ENCODE assay signal across 23 mouse cellular contexts in genomic region chr13:20461616-20462015, GRCm38 (mm10).
DNase-seq lines count a peak whose midpoint lies in the region; ATAC-seq and TF ChIP-seq lines count a peak whose summit lies in the region.
"Had no signal": no experiment of that assay in that cellular context is flagged by ENCODE, and none has a peak within 500 bp of the region (broad histone marks: within the 10 kb centered on the region; RNA-seq: fewer than 3 reads in every experiment).

No protein-coding gene starts in this region.

- TF ChIP-seq CTCF in midbrain, postnatal 0 days (IDR thresholded peaks at IDR 0.05), result no peak

- H3K4me3 ChIP-seq in midbrain, postnatal 0 days (ENCODE audit: low read depth, low read length), result no peak overlapping the region
- H3K4me3 ChIP-seq in midbrain, embryonic 16.5 days (ENCODE audit: low read depth, low read length), result no peak overlapping the region
- no peak overlapping the region for H3K4me3 ChIP-seq in intestine, embryonic 15.5 days (replicated peaks)
- H3K4me3 ChIP-seq: embryonic facial prominence, embryonic 13.5 days; forebrain, embryonic 10.5 days; heart, embryonic 13.5 days; left cerebral cortex, adult 2 months; limb, embryonic 12.5 days; lung, embryonic 15.5 days had no signal

- no peaks in the 10 kb centered on the region for H3K4me1 ChIP-seq in midbrain, postnatal 0 days (ENCODE audit: insufficient read depth, low read length)
- no peaks in the 10 kb centered on the region for H3K4me1 ChIP-seq in midbrain, embryonic 16.5 days (ENCODE audit: control insufficient read depth, insufficient read depth, low read length)
- no peaks in the 10 kb centered on the region for H3K4me1 ChIP-seq in intestine, embryonic 15.5 days (replicated peaks)
- H3K4me1 ChIP-seq: embryonic facial prominence, embryonic 13.5 days; limb, embryonic 12.5 days; lung, embryonic 15.5 days had no signal

- no peaks in the 10 kb centered on the region for H3K27me3 ChIP-seq in midbrain, postnatal 0 days (ENCODE audit: insufficient read depth, low read length)
- no peaks in the 10 kb centered on the region for H3K27me3 ChIP-seq in midbrain, embryonic 16.5 days (ENCODE audit: control insufficient read depth, insufficient read depth, low read depth, low read length)
- no peaks in the 10 kb centered on the region for H3K27me3 ChIP-seq in intestine, embryonic 15.5 days (replicated peaks)
- H3K27me3 ChIP-seq: embryonic facial prominence, embryonic 13.5 days; heart, embryonic 13.5 days; limb, embryonic 12.5 days; lung, embryonic 15.5 days had no signal

- WGBS in midbrain, postnatal 0 days, result 91% methylated on average over 3 of the region's 3 CpGs
- WGBS in midbrain, embryonic 16.5 days, result 100% methylated on average over 3 of the region's 3 CpGs
- 84% methylated on average over 3 of the region's 3 CpGs for WGBS in intestine, embryonic 15.5 days

- no peak overlapping the region for H3K9ac ChIP-seq in midbrain, postnatal 0 days (replicated peaks; ENCODE audit: low read length, poor library complexity, severe bottlenecking)
- H3K9ac ChIP-seq in midbrain, embryonic 16.5 days (ENCODE audit: low read depth, low read length), result no peak overlapping the region
- H3K9ac ChIP-seq in intestine, embryonic 15.5 days, result no peak overlapping the region
- H3K9ac ChIP-seq: embryonic facial prominence, embryonic 13.5 days; forebrain, postnatal 0 days; heart, embryonic 13.5 days; limb, embryonic 12.5 days; lung, embryonic 15.5 days had no signal

- DNase-seq in midbrain, postnatal 0 days (ENCODE audit: low spot score), result peak; percentile 59
- DNase-seq in cerebellum, adult 18-20 months, result peak; percentile 74 to 78
- DNase-seq in cerebellum, postnatal 10 days, result peak; percentile 86
- no peak for DNase-seq in thymus, postnatal 10 days (ENCODE audit: low spot score in 2 of 2)
- DNase-seq in lung, postnatal 14 days, result no peak
- DNase-seq: forebrain, postnatal 0 days; gastrocnemius, postnatal 10 days; heart, postnatal 10 days; kidney, postnatal 14 days; lung, postnatal 36 days; right cerebral cortex, postnatal 14 days had no signal

- H3K36me3 ChIP-seq in midbrain, postnatal 0 days (ENCODE audit: insufficient read depth, low read length), result no peaks in the 10 kb centered on the region
- H3K36me3 ChIP-seq in midbrain, embryonic 16.5 days (ENCODE audit: control insufficient read depth, insufficient read depth, low read length), result no peaks in the 10 kb centered on the region
- H3K36me3 ChIP-seq in intestine, embryonic 15.5 days, result no peaks in the 10 kb centered on the region
- H3K36me3 ChIP-seq: embryonic facial prominence, embryonic 13.5 days; forebrain, embryonic 10.5 days; heart, embryonic 13.5 days; limb, embryonic 12.5 days; lung, embryonic 15.5 days had no signal

- ATAC-seq in midbrain, postnatal 0 days (ENCODE audit: low FRiP score), result no peak
- no peak for ATAC-seq in midbrain, embryonic 16.5 days
- ATAC-seq in intestine, embryonic 15.5 days, result no peak
- ATAC-seq: CD4-positive, CD25-positive, alpha-beta regulatory T cell, adult 4 months; forebrain, postnatal 0 days; intestine, postnatal 0 days had no signal

- no peaks in the 10 kb centered on the region for H3K9me3 ChIP-seq in midbrain, postnatal 0 days (ENCODE audit: low read length)
- H3K9me3 ChIP-seq in midbrain, embryonic 16.5 days (replicated peaks; ENCODE audit: control insufficient read depth, low read length, poor library complexity, severe bottlenecking), result no peaks in the 10 kb centered on the region
- no peaks in the 10 kb centered on the region for H3K9me3 ChIP-seq in intestine, embryonic 15.5 days
- H3K9me3 ChIP-seq: embryonic facial prominence, embryonic 13.5 days; forebrain, embryonic 10.5 days; heart, embryonic 13.5 days; limb, embryonic 12.5 days; lung, embryonic 15.5 days had no signal

- no peak overlapping the region for H3K27ac ChIP-seq in midbrain, postnatal 0 days (ENCODE audit: low read depth, low read length)
- no peak overlapping the region for H3K27ac ChIP-seq in midbrain, embryonic 16.5 days (ENCODE audit: low read length)
- H3K27ac ChIP-seq in intestine, embryonic 15.5 days, result no peak overlapping the region
- H3K27ac ChIP-seq: embryonic facial prominence, embryonic 13.5 days; forebrain, embryonic 10.5 days; heart, embryonic 13.5 days; left cerebral cortex, adult 2 months; limb, embryonic 12.5 days; lung, embryonic 15.5 days had no signal

- no peak overlapping the region for H3K4me2 ChIP-seq in midbrain, postnatal 0 days (ENCODE audit: low read depth, low read length, poor library complexity, severe bottlenecking)
- no peak overlapping the region for H3K4me2 ChIP-seq in midbrain, embryonic 16.5 days (ENCODE audit: low read length)
- no peak overlapping the region for H3K4me2 ChIP-seq in intestine, embryonic 15.5 days (replicated peaks)
- H3K4me2 ChIP-seq: embryonic facial prominence, embryonic 13.5 days; heart, embryonic 13.5 days; limb, embryonic 12.5 days; liver, embryonic 11.5 days; lung, embryonic 15.5 days; midbrain, embryonic 11.5 days had no signal

Comparison
In these comparisons a context has a peak if more than half of its experiments do, and no peak if none do; other contexts are left out.
1. DNase-seq: peak in midbrain, postnatal 0 days (single experiment), cerebellum, adult 18-20 months (2 of 2) and cerebellum, postnatal 10 days (2 of 2); none in thymus, postnatal 10 days (0 of 2) and lung, postnatal 14 days (single experiment).